ENCODE assay signal across 19 mouse cellular contexts in the genomic region with DNA sequence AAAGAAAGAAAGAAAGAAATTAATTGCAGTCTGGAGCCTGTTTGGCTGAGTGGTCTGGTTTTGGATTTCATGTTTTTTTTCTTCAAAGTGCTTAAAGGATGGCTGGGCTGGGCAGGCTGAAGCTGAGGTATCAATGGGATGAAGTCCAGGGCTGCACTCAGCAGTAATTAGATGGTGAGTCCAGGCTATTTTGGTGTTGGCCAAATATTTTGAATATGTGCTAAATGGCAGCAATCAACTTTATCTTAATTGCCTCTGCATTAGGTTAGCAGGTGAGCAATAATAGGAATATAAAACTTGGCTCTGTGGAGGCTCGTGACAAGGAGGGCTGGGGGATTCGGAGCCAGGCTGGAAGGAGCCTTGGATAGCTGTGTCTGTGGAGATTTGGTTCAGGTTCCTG.
"Had no signal": no experiment of that assay in that cellular context is flagged by ENCODE, and none has a peak within 500 bp of the region (broad histone marks: within the 10 kb centered on the region; RNA-seq: fewer than 3 reads in every experiment).

No protein-coding gene starts in this region.

- H3K9me3 ChIP-seq: limb, embryonic 13.5 days; liver, embryonic 13.5 days; neural tube, embryonic 12.5 days; neural tube, embryonic 15.5 days had no signal

- H3K27me3 ChIP-seq: limb, embryonic 13.5 days; liver, embryonic 13.5 days; neural tube, embryonic 12.5 days; neural tube, embryonic 15.5 days had no signal

- H3K36me3 ChIP-seq: limb, embryonic 13.5 days; liver, embryonic 13.5 days; neural tube, embryonic 12.5 days; neural tube, embryonic 15.5 days had no signal

- H3K4me3 ChIP-seq: limb, embryonic 13.5 days; liver, embryonic 13.5 days; neural tube, embryonic 12.5 days; neural tube, embryonic 15.5 days had no signal

- H3K27ac ChIP-seq: limb, embryonic 13.5 days; liver, embryonic 13.5 days; neural tube, embryonic 12.5 days; neural tube, embryonic 15.5 days; stomach, postnatal 0 days had no signal

- H3K4me2 ChIP-seq: limb, embryonic 13.5 days; liver, embryonic 13.5 days; midbrain, embryonic 11.5 days; neural tube, embryonic 12.5 days; neural tube, embryonic 15.5 days had no signal

- DNase-seq: kidney, postnatal 14 days; kidney, postnatal 4 days; left cerebral cortex, postnatal 4 days; liver, embryonic 13.5 days; lung, adult 2 months; lung, postnatal 14 days; lung, postnatal 4 days; midbrain, embryonic 14.5 days; right cerebral cortex, adult 18-20 months; right cerebral cortex, postnatal 14 days; right cerebral cortex, postnatal 4 days; thymus, adult 2 months; thymus, postnatal 14 days; thymus, postnatal 4 days had no signal

- H3K4me1 ChIP-seq: limb, embryonic 13.5 days; liver, embryonic 13.5 days; neural tube, embryonic 12.5 days; neural tube, embryonic 15.5 days had no signal

- H3K9ac ChIP-seq: limb, embryonic 13.5 days; liver, embryonic 13.5 days; neural tube, embryonic 12.5 days; neural tube, embryonic 15.5 days had no signal
